Mouse (Mus musculus): ENCODE measurements around the gene Usp40.

- TF ChIP-seq GATA1 (IDR thresholded peaks at IDR 0.05; ENCODE audit: borderline replicate concordance, low read length) (no peak), FLI1 (IDR thresholded peaks at IDR 0.05; ENCODE audit: low read length) (no peak)
These were observed 6.3 kb upstream of the Usp40 start for GRCm38 (mm10) chr1:88014671-88015070.

Measured in megakaryocyte, embryonic 14.5 days (primary cell).